Mouse (Mus musculus) lung, postnatal 0 days (tissue): ENCODE measurements around the gene Vmn1r231. TPM values are rescaled to one million over a fixed set of nuclear protein-coding genes. Genes with fewer than 3 reads are reported as not detected.
A peak's percentile ranks its signal among the peaks of the same experiment; 100 is the strongest.

Experiments used
- ATAC-seq: fragments of 200-750 bp; cut with Nextera tagmentation; 2 replicates; pipeline ENCODE4 v1.8.0; 2017; ENCODE audit warnings: moderate library complexity
- DNase-seq: peaks from one replicate; pipeline ENCODE4 v3.0.0-alpha.2; 2016; ENCODE audit warnings: low spot score
- H3K27ac ChIP-seq: fragments of 300-500 bp; sonication (generic); 2 replicates; pipeline ENCODE4 v1.5.1; 2014; ENCODE audit warnings: antibody characterized with exemption, mild to moderate bottlenecking, low read length, mixed read lengths
- H3K27me3 ChIP-seq: fragments of 300-500 bp; sonication (generic); replicated peaks from 2 replicates; pipeline ENCODE4 v1.6.1; 2014; ENCODE audit warnings: low read length, mixed read lengths; ENCODE audit not compliant: insufficient read depth
- H3K36me3 ChIP-seq: fragments of 300-500 bp; sonication (generic); 2 replicates; pipeline ENCODE4 v1.6.1; 2014; ENCODE audit warnings: low read length, mixed read lengths; ENCODE audit not compliant: insufficient read depth
- H3K4me1 ChIP-seq: fragments of 300-500 bp; sonication (generic); 2 replicates; pipeline ENCODE4 v1.6.1; 2014; ENCODE audit warnings: antibody characterized with exemption, low read depth, low read length, mixed read lengths; ENCODE audit not compliant: insufficient read depth
- H3K4me2 ChIP-seq: fragments of 300-500 bp; sonication (generic); replicated peaks from 2 replicates; pipeline ENCODE4 v1.6.1; 2014; ENCODE audit warnings: low read depth, mild to moderate bottlenecking, low read length, moderate library complexity, mixed read lengths
- H3K4me3 ChIP-seq: fragments of 300-500 bp; sonication (generic); 2 replicates; pipeline ENCODE4 v1.5.1; 2014; ENCODE audit warnings: low read depth, low read length
- H3K9ac ChIP-seq: fragments of 300-500 bp; sonication (generic); replicated peaks from 2 replicates; pipeline ENCODE4 v1.6.1; 2014; ENCODE audit warnings: low read depth, mild to moderate bottlenecking
- H3K9me3 ChIP-seq: fragments of 300-500 bp; sonication (generic); 2 replicates; pipeline ENCODE4 v1.6.1; 2016; ENCODE audit warnings: low read length, mixed read lengths
- CTCF ChIP-seq: IDR thresholded peaks from 2 replicates; pipeline ENCODE4 v1.5.1; 2016; ENCODE audit warnings: antibody characterized with exemption, mild to moderate bottlenecking
- EP300 ChIP-seq: IDR thresholded peaks from 2 replicates; pipeline ENCODE4 v1.6.1; 2016; ENCODE audit warnings: antibody characterized with exemption, mild to moderate bottlenecking, control low read depth
- WGBS: fragments of 180-500 bp; shearing (Covaris S2); extraction: QIAGEN DNeasy Blood & Tissue Kit; methylation state at CpG from one replicate; pipeline ENCODE4 v1.1.7; 2014; 5-methylcytosine and 5-hydroxymethylcytosine counted together
- polyA plus RNA-seq: library from polyadenylated mRNA; unstranded; fragments of >200 nt; fragmentation: Nextera tagmentation; extraction: Ambion mirVana; gene quantifications from 2 replicates; pipeline ENCODE4 v1.2.1, GENCODE M21; 2015

The Vmn1r231 gene
- not detected in 2 replicates for polyA plus RNA-seq

DNA sequence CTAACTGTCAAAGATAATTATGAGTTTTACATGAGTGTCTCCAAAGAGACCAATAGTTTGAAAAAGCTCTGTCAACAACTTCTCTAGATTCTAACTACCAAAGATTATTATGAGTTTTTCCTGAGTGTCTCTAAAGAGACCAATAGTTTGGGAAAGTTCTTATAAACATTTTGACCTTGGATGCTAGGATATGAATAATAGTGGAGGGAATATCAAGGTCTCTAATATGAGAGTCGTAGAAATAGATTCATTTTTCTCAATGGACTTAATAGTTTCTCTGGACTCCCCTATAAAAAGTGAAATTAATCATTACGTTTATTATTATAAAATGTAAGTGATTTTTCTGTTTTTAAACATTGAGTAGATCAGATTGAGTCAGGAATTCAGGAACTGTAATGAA lies at the start of gene Vmn1r231:
TSS of gene Vmn1r231 (minus strand) at position 101 of the 400 bp plus-strand sequence.
- WGBS, result 44% methylated on average over 2 of the region's 2 CpGs
- Histone ChIP-seq H3K9me3 (no peaks in the 10 kb centered on the region), H3K4me1 (no peaks in the 10 kb centered on the region), H3K9ac (no peak within 1 kb of the TSS), H3K4me2 (no peak within 1 kb of the TSS), H3K27ac (no peak within 1 kb of the TSS), H3K27me3 (no peaks in the 10 kb centered on the region), H3K4me3 (no peak within 1 kb of the TSS), H3K36me3 (no peaks in the 10 kb centered on the region)
- TF ChIP-seq EP300, result no peak
- TF ChIP-seq CTCF, result no peak
- ATAC-seq (no peak), DNase-seq (no peak)

DNA sequence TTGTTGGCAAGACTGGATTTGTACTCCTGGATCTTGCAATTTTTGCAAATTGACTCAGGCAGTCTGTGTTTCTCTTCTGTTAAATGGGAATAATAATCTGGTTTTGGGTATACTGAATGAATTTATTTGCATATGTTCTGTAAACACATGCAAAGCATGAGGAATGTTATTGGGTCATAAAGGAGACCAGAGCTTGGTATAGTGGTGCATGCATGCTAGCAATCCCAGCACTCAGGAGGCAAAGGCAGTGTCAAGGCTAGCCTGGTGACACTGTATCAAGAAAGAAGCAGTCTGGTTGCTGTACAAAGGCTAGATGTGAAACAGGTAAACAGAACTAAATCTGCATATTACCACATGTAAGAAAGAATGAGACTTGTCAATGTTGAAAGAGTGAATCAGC lies 41.7 kb upstream of the Vmn1r231 start:
- Histone ChIP-seq H3K4me3 (peak overlapping the region; percentile 86), H3K27me3 (no peaks in the 10 kb centered on the region), H3K4me1 (peaks cover 15% of the 10 kb centered on the region; the same call in 1 of the 2 replicates), H3K27ac (no peak overlapping the region; the same call in 1 of the 2 replicates), H3K9ac (peak overlapping the region; percentile 92; the same call in 1 of the 2 replicates), H3K9me3 (no peaks in the 10 kb centered on the region), H3K36me3 (no peaks in the 10 kb centered on the region), H3K4me2 (peak overlapping the region; percentile 84)
- DNase-seq, result peak; percentile 49
- TF ChIP-seq CTCF (no peak), EP300 (no peak)
- ATAC-seq, result no peak

DNA sequence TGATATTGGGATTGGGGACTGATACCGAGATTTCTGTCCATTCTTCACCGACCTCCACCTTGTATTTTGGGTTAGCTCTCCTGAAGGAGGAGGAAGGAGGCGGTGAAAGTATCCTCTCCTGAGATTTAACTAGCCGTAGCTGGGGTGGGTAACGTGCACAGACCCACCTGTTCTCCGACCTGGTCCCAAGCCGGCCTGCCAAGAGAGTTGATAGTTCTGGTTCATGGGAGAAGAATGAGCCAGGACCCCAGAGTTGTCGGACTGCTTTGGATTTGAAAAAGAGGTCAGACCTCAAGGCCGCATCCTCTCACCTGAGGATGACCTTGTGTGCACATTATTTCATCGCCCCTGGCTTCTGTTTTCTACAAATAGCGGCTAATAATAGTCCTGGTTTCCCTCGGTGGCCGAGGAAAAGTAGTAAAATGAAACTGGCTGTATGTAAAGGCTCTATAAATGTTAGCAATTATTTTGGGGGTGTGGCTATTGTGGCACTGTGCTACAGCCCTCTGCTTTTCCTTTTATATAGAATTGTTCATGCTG lies 41.2 kb upstream of the Vmn1r231 start:
- Histone ChIP-seq H3K27me3 (no peaks in the 10 kb centered on the region), H3K36me3 (no peaks in the 10 kb centered on the region), H3K4me1 (peaks cover 15% of the 10 kb centered on the region; the same call in 1 of the 2 replicates), H3K9me3 (no peaks in the 10 kb centered on the region), H3K27ac (peak overlapping the region; percentile 95), H3K4me3 (peak overlapping the region; percentile 86), H3K9ac (peak overlapping the region; percentile 92), H3K4me2 (peak overlapping the region; percentile 84)
- no peak for ATAC-seq
- under 1% methylated on average over 13 of the region's 13 CpGs for WGBS
- TF ChIP-seq EP300, result no peak
- no peak for TF ChIP-seq CTCF
- DNase-seq, result peak; percentile 37

DNA sequence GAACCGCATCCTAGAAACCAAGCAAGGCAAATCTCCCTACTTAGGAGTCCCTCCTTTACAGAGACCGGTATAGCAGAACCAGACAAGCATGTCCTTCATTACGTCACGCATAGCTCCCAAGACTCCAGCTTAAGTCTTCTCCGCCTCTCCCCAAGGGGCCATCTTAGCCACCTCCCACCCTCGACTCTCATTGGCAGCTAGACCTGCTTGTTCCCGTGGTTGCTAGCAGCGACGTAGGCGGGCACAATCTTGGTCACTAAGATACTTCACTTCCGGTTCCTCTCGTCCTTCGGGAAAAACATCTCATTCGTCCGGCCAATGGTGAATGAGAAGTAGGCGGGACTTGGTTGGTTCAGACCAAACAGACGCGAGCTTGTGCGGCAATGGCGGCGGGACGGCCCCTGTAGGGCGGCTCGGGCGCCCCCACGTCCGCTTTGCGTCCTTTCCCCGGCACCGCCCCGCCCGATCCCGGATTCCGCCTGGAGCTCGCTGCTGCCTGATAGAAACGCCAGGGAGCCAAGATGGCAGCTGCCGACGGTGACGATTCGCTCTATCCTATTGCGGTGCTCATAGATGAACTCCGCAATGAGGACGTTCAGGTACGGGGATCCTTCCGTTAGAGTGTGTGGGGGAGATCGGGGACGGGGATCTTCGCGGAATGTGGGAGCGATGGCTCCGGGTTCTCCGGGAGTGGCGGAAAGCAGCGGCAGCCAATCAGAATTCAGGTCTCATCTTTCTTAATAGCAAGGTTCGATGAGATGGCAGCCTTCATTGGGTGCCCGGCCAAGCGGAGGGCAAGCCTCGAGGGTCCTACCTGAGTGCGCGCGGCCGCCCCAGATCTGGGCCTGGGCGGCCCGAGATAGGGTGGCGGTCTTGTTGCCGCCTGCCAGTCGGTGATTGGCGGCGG lies 40.3 kb upstream of the Vmn1r231 start, which contains the start of gene Ppp2r1a:
TSS of gene Ppp2r1a (plus strand) at position 327 of the 907 bp plus-strand sequence.
- peak within 1 kb of the TSS; percentile 84 for H3K4me2 ChIP-seq
- H3K36me3 ChIP-seq, result no peaks in the 10 kb centered on the region
- TF ChIP-seq CTCF (peak; percentile 29; the same call in 1 of the 2 replicates), EP300 (no peak)
- H3K4me3 ChIP-seq, result peak within 1 kb of the TSS; percentile 86
- peaks cover 15% of the 10 kb centered on the region; the same call in 1 of the 2 replicates for H3K4me1 ChIP-seq
- peak; percentile 100 for DNase-seq
- under 1% methylated on average over 69 of the region's 69 CpGs for WGBS
- H3K9me3 ChIP-seq, result no peaks in the 10 kb centered on the region
- H3K27ac ChIP-seq, result peak within 1 kb of the TSS; percentile 95
- ATAC-seq, result peak; percentile 97
- H3K9ac ChIP-seq, result peak within 1 kb of the TSS; percentile 92
- no peaks in the 10 kb centered on the region for H3K27me3 ChIP-seq

DNA sequence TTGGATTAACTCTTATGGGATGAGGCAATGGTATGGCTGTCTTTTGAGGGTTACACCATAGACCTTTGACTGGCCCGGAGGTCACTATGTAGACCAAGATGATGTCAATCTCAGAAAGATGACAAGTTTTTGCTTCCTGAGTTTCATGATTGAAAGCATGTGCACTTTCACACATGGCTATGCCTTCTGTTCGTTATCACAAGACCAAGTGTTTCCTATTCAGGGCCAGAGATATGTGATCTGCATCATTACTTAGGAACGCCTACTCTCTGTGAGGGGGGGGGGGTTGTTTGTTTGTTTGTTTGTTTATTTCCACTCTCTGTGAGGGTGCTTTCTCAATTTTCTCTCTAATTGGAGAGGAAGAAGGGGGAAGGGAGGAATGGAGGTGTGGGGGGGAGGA lies 39.3 kb upstream of the Vmn1r231 start:
- DNase-seq, result peak; percentile 43
- H3K9ac ChIP-seq, result peak overlapping the region; percentile 35
- no peak for ATAC-seq
- 47% methylated on average over 3 of the region's 3 CpGs for WGBS
- H3K4me1 ChIP-seq, result peaks cover 15% of the 10 kb centered on the region; the same call in 1 of the 2 replicates
- no peaks in the 10 kb centered on the region for H3K9me3 ChIP-seq
- no peaks in the 10 kb centered on the region for H3K36me3 ChIP-seq
- H3K4me3 ChIP-seq, result peak overlapping the region; percentile 86
- TF ChIP-seq EP300, result no peak
- no peak for TF ChIP-seq CTCF
- peak overlapping the region; percentile 92 for H3K27ac ChIP-seq
- H3K27me3 ChIP-seq, result no peaks in the 10 kb centered on the region
- H3K4me2 ChIP-seq, result peak overlapping the region; percentile 71

DNA sequence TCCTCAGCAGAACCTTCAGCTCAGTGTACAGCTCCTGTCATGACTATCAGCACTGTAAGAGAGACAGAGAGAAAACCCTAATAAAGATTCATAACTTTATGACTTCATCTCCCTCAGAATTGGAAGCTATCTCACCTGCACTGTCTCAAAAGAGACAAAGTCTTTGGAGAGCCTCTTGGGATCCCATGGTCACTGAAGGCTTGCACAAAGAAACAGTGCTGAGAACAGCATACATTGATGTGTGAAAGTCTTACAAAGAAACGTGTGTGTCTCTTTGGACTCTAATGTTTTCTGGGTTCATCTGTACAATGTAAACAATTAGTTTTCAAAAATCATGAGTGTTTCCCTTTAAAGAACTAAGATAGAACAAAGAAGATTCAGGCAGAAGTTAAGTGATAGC lies 14.7 kb upstream of the Vmn1r231 start, which contains the start of gene Vmn1r232:
TSS of gene Vmn1r232 (minus strand) at position 101 of the 400 bp plus-strand sequence.
- WGBS, result 31% methylated on average over 1 of the region's 1 CpGs
- Histone ChIP-seq H3K27ac (no peak within 1 kb of the TSS), H3K4me3 (no peak within 1 kb of the TSS), H3K4me2 (no peak within 1 kb of the TSS), H3K36me3 (no peaks in the 10 kb centered on the region), H3K9ac (no peak within 1 kb of the TSS), H3K27me3 (no peaks in the 10 kb centered on the region), H3K9me3 (no peaks in the 10 kb centered on the region), H3K4me1 (no peaks in the 10 kb centered on the region)
- TF ChIP-seq EP300, result no peak
- TF ChIP-seq CTCF, result no peak
- no peak for DNase-seq
- ATAC-seq, result no peak
